8 mouse cellular contexts compared by ENCODE assay signal in genomic region chr19:5802787-5803040, GRCm38 (mm10). TPM values are rescaled to one million over a fixed set of nuclear protein-coding genes. Genes with fewer than 3 reads are reported as not detected.
DNase-seq lines count a peak whose midpoint lies in the region; ATAC-seq and TF ChIP-seq lines count a peak whose summit lies in the region.

No protein-coding gene starts in this region.

- H3K36me3 ChIP-seq in neural tube, embryonic 11.5 days (ENCODE audit: control insufficient read depth, insufficient read depth, low read length), result peaks cover under 1% of the 10 kb centered on the region; the same call in 1 of the 2 replicates
- H3K36me3 ChIP-seq in limb, embryonic 15.5 days, result peaks cover 8% of the 10 kb centered on the region; the same call in 1 of the 2 replicates
- no peaks in the 10 kb centered on the region for H3K36me3 ChIP-seq in stomach, embryonic 16.5 days (ENCODE audit: control insufficient read depth, insufficient read depth, low read length)

- no peak for ATAC-seq in cerebellum, adult (ENCODE audit: insufficient number of reproducible peaks, low FRiP score, low TSS enrichment)
- no peak for ATAC-seq in neural tube, embryonic 11.5 days (ENCODE audit: insufficient read depth, low FRiP score, low TSS enrichment)
- no peak for ATAC-seq in limb, embryonic 15.5 days (ENCODE audit: insufficient number of reproducible peaks, low FRiP score, low TSS enrichment, low read depth)
- no peak for ATAC-seq in stomach, embryonic 16.5 days (ENCODE audit: insufficient read depth, low FRiP score)

- H3K4me2 ChIP-seq in neural tube, embryonic 11.5 days (ENCODE audit: low read depth), result peak overlapping the region; percentile 90
- H3K4me2 ChIP-seq in limb, embryonic 15.5 days, result peak overlapping the region; percentile 67
- peak overlapping the region; percentile 82 for H3K4me2 ChIP-seq in stomach, embryonic 16.5 days (ENCODE audit: low read depth, low read length)

- no peaks in the 10 kb centered on the region for H3K9me3 ChIP-seq in neural tube, embryonic 11.5 days (ENCODE audit: control insufficient read depth, low read length)
- H3K9me3 ChIP-seq in limb, embryonic 15.5 days, result no peaks in the 10 kb centered on the region
- no peaks in the 10 kb centered on the region for H3K9me3 ChIP-seq in stomach, embryonic 16.5 days (replicated peaks; ENCODE audit: control insufficient read depth, low read length)

- H3K4me1 ChIP-seq in cerebellum, adult 2 months (ENCODE audit: control insufficient read depth, insufficient read depth, low read length), result peaks cover 8% of the 10 kb centered on the region
- H3K4me1 ChIP-seq in neural tube, embryonic 11.5 days (ENCODE audit: control insufficient read depth, insufficient read depth, low read length), result peaks cover 32% of the 10 kb centered on the region
- H3K4me1 ChIP-seq in limb, embryonic 15.5 days, result peaks cover 30% of the 10 kb centered on the region
- H3K4me1 ChIP-seq in stomach, embryonic 16.5 days (ENCODE audit: control insufficient read depth, insufficient read depth, low read length), result peaks cover 34% of the 10 kb centered on the region

- peak overlapping the region; percentile 96 for H3K9ac ChIP-seq in neural tube, embryonic 11.5 days (ENCODE audit: low read length)
- peak overlapping the region; percentile 60 for H3K9ac ChIP-seq in limb, embryonic 15.5 days
- H3K9ac ChIP-seq in stomach, embryonic 16.5 days (ENCODE audit: low read length), result peak overlapping the region; percentile 91

- H3K27ac ChIP-seq in cerebellum, adult 2 months (ENCODE audit: insufficient read depth, low read length), result peak overlapping the region; percentile 100
- peak overlapping the region; percentile 99 for H3K27ac ChIP-seq in neural tube, embryonic 11.5 days (ENCODE audit: low read depth, low read length)
- H3K27ac ChIP-seq in limb, embryonic 15.5 days, result peak overlapping the region; percentile 100
- peak overlapping the region; percentile 100 for H3K27ac ChIP-seq in stomach, embryonic 16.5 days (ENCODE audit: low read length)

- no peak for DNase-seq in cerebellum, adult 2 months
- DNase-seq in neural tube, embryonic 11.5 days (ENCODE audit: low spot score), result no peak
- DNase-seq in neural tube, embryonic 10.5 days (ENCODE audit: extremely low spot score, low spot score), result no peak
- no peak for DNase-seq in right cerebral cortex, postnatal 4 days
- no peak for DNase-seq in spleen, adult 12 weeks (ENCODE audit: low spot score)

- TF ChIP-seq POLR2A in cerebellum, adult 2 months (IDR thresholded peaks at IDR 0.05; ENCODE audit: borderline replicate concordance, insufficient read depth, low read length), result no peak

- WGBS in cerebellum, adult 2 months, result 1% methylated on average over 4 of the region's 4 CpGs
- WGBS in neural tube, embryonic 11.5 days, result under 1% methylated on average over 4 of the region's 4 CpGs
- under 1% methylated on average over 4 of the region's 4 CpGs for WGBS in limb, embryonic 15.5 days
- under 1% methylated on average over 4 of the region's 4 CpGs for WGBS in stomach, embryonic 16.5 days

- H3K27me3 ChIP-seq in cerebellum, adult 2 months (ENCODE audit: control insufficient read depth, insufficient read depth, low read length), result no peaks in the 10 kb centered on the region
- H3K27me3 ChIP-seq in neural tube, embryonic 11.5 days (ENCODE audit: control insufficient read depth, insufficient read depth, low read length), result no peaks in the 10 kb centered on the region
- no peaks in the 10 kb centered on the region for H3K27me3 ChIP-seq in limb, embryonic 15.5 days
- no peaks in the 10 kb centered on the region for H3K27me3 ChIP-seq in stomach, embryonic 16.5 days (ENCODE audit: control insufficient read depth, insufficient read depth, low read length)

- TF ChIP-seq CTCF in cerebellum, adult 2 months (IDR thresholded peaks at IDR 0.05; ENCODE audit: borderline replicate concordance, insufficient read depth, low read depth, low read length), result no peak

- peak overlapping the region; percentile 75 for H3K4me3 ChIP-seq in cerebellum, adult 2 months (replicated peaks; ENCODE audit: insufficient read depth, low read depth, low read length)
- H3K4me3 ChIP-seq in neural tube, embryonic 11.5 days (ENCODE audit: low read depth, low read length), result peak overlapping the region; percentile 71
- H3K4me3 ChIP-seq in limb, embryonic 15.5 days, result peak overlapping the region; percentile 72
- H3K4me3 ChIP-seq in stomach, embryonic 16.5 days (replicated peaks; ENCODE audit: low read length), result peak overlapping the region; percentile 97

RNA-seq across cellular contexts. Expression of gene Scyl1, which starts 31.5 kb away (rescaled TPM):
- 158 and 170 TPM in 2 replicates for polyA plus RNA-seq in cerebellum, adult 2 months (2012; rRNA removed)
- polyA plus RNA-seq in neural tube, embryonic 11.5 days (2014; fragmentation: Nextera tagmentation; extraction: Ambion mirVana), result 63.9 and 67.4 TPM in 2 replicates
- polyA plus RNA-seq in limb, embryonic 15.5 days (2015; fragmentation: Nextera tagmentation; extraction: Ambion mirVana), result 81.6 and 85.1 TPM in 2 replicates
- 66.3 and 67.8 TPM in 2 replicates for polyA plus RNA-seq in stomach, embryonic 16.5 days (2015; fragmentation: Nextera tagmentation; extraction: Ambion mirVana)
